Mouse (Mus musculus) midbrain, embryonic 16.5 days (tissue): ENCODE measurements around the gene Ephb2. TPM values are rescaled to one million over a fixed set of nuclear protein-coding genes. Genes with fewer than 3 reads are reported as not detected.

Experiments
- ATAC-seq: fragments of 200-750 bp; cut with Nextera tagmentation; 2 replicates; pipeline ENCODE4 v1.8.0; 2017; ENCODE audit warnings: moderate TSS enrichment
- H3K27ac ChIP-seq: fragments of 300-500 bp; sonication (generic); 2 replicates; pipeline ENCODE4 v1.5.1; 2014; ENCODE audit warnings: mild to moderate bottlenecking, low read length, mixed read lengths
- H3K27me3 ChIP-seq: fragments of 300-500 bp; sonication (generic); 2 replicates; pipeline ENCODE4 v1.6.1; 2014; ENCODE audit warnings: low read depth, low read length, mixed read lengths; ENCODE audit not compliant: control insufficient read depth, insufficient read depth
- H3K36me3 ChIP-seq: fragments of 300-500 bp; sonication (generic); 2 replicates; pipeline ENCODE4 v1.6.1; 2014; ENCODE audit warnings: mild to moderate bottlenecking, low read length, moderate library complexity, mixed read lengths; ENCODE audit not compliant: control insufficient read depth, insufficient read depth
- H3K4me1 ChIP-seq: fragments of 300-500 bp; sonication (generic); 2 replicates; pipeline ENCODE4 v1.6.1; 2014; ENCODE audit warnings: mild to moderate bottlenecking, low read length, mixed read lengths; ENCODE audit not compliant: control insufficient read depth, insufficient read depth
- H3K4me2 ChIP-seq: fragments of 300-500 bp; sonication (generic); 2 replicates; pipeline ENCODE4 v1.6.1; 2014; ENCODE audit warnings: mild to moderate bottlenecking, low read length, mixed read lengths
- H3K4me3 ChIP-seq: fragments of 300-500 bp; sonication (generic); 2 replicates; pipeline ENCODE4 v1.5.1; 2014; ENCODE audit warnings: low read depth, mild to moderate bottlenecking, low read length, moderate library complexity, mixed read lengths
- H3K9ac ChIP-seq: fragments of 300-500 bp; sonication (generic); 2 replicates; pipeline ENCODE4 v1.6.1; 2014; ENCODE audit warnings: low read depth, low read length, mixed read lengths
- H3K9me3 ChIP-seq: fragments of 300-500 bp; sonication (generic); replicated peaks from 2 replicates; pipeline ENCODE4 v1.6.1; 2014; ENCODE audit warnings: mild to moderate bottlenecking, low read length, mixed read lengths; ENCODE audit not compliant: control insufficient read depth, poor library complexity, severe bottlenecking
- WGBS: fragments of 180-500 bp; shearing (Covaris S2); extraction: QIAGEN DNeasy Blood & Tissue Kit; methylation state at CpG from one replicate; pipeline ENCODE4 v1.1.7; 2014; 5-methylcytosine and 5-hydroxymethylcytosine counted together
- polyA plus RNA-seq: library from polyadenylated mRNA; unstranded; fragments of >200 nt; fragmentation: Nextera tagmentation; extraction: Ambion mirVana; gene quantifications from 2 replicates; pipeline ENCODE4 v1.2.1, GENCODE M21; 2015

Ephb2 gene
- polyA plus RNA-seq, 1 experiment from 2014 or later, result 13.1 TPM

GRCm38 (mm10) chr4:136605756-136606485 is 229.9 kb downstream of the Ephb2 start:
- ATAC-seq, result no peak
- no peaks in the 10 kb centered on the region for H3K27me3 ChIP-seq
- H3K4me3 ChIP-seq, result no peak overlapping the region
- H3K27ac ChIP-seq, result no peak overlapping the region
- H3K4me2 ChIP-seq, result no peak overlapping the region
- H3K9me3 ChIP-seq, result no peaks in the 10 kb centered on the region
- H3K36me3 ChIP-seq, result no peaks in the 10 kb centered on the region
- WGBS, result 91% methylated on average over 19 of the region's 19 CpGs
- H3K4me1 ChIP-seq, result peaks cover 3% of the 10 kb centered on the region
- H3K9ac ChIP-seq, result no peak overlapping the region

DNA sequence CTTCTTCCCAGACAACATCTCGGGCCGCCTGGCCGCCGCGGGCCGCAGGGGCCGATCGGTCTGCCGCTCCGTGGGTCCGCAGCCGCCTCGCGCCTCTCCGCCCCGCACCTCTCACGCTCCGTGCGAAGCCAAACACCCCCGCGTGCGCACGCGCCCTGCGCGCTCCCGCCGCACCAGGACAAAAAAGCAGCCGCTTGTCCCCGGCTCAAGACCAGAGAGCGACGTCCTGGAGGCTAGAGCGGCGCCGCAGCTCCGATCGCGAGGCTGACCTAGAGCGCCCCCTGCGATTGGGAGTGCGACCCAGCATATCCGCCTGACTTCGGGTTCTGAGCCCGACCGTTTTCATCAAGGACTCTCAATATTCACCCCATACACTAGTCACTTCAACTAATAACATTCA is 233.2 kb downstream of the Ephb2 start, which contains the start of gene Kdm1a:
Gene Kdm1a (minus strand): TSS at position 156 of the 400 bp plus-strand sequence.
- Histone ChIP-seq H3K4me3 (peak within 1 kb of the TSS; percentile 100), H3K27me3 (no peaks in the 10 kb centered on the region), H3K4me1 (peaks cover 17% of the 10 kb centered on the region), H3K27ac (peak within 1 kb of the TSS; percentile 97), H3K9me3 (no peaks in the 10 kb centered on the region), H3K4me2 (peak within 1 kb of the TSS; percentile 79), H3K9ac (peak within 1 kb of the TSS; percentile 100), H3K36me3 (no peaks in the 10 kb centered on the region)
- peak; percentile 95 for ATAC-seq
- under 1% methylated on average over 33 of the region's 45 CpGs for WGBS

DNA sequence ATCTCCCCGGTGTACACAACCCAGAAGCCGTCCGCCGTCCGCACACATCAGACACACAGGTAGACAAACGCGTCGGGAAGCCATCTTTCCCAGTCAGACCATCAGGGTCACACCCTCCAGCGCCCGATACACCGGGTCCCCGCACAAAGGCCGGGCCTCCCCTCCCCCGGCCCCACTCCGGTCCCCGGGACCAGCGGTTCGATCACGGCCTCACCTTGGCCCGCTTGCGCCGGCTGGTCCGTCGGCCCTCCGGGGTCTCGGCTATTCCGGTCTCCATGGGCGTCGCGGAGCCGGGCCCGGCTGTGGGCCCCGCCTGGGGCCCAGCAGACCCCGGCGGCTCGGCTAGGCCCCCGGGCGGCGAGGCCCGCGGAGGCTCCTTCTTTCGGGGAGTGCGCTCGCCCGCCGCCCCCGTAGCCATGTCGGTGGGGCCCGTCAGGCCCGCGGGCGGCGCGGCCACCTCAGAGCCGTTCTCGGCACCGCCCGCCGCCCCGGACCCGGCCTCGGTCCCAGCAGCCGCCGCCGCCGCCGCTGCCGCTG is 233.7 kb downstream of the Ephb2 start:
- peak overlapping the region; percentile 79 for H3K4me2 ChIP-seq
- no peaks in the 10 kb centered on the region for H3K36me3 ChIP-seq
- peak; percentile 73 for ATAC-seq
- no peaks in the 10 kb centered on the region for H3K27me3 ChIP-seq
- H3K27ac ChIP-seq, result peak overlapping the region; percentile 97
- 0% methylated on average over 24 of the region's 68 CpGs for WGBS
- peak overlapping the region; percentile 100 for H3K9ac ChIP-seq
- H3K4me1 ChIP-seq, result peaks cover 17% of the 10 kb centered on the region
- H3K4me3 ChIP-seq, result peak overlapping the region; percentile 100
- no peaks in the 10 kb centered on the region for H3K9me3 ChIP-seq

DNA sequence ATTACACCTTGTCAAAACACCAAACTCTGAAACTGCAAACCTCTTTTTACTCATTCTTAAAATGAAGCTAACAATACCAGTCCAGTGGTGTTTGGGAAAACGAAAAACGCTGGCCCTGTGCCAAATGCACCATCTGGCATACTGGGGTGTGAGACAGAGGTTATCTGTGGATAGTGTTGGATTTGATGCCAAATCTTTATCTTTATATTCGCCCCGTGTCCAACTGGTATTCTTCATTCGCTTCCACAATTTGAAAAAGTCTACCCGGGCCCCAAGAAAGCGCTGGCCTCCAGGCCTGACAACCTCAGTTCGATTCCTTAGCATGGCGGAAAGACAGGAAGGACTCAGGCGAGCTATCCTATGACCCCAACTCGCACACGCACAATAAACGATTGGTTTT is 234.3 kb downstream of the Ephb2 start:
- no peak for ATAC-seq
- Histone ChIP-seq H3K4me1 (peaks cover 17% of the 10 kb centered on the region), H3K9me3 (no peaks in the 10 kb centered on the region), H3K4me2 (peak overlapping the region; percentile 79), H3K36me3 (no peaks in the 10 kb centered on the region), H3K27ac (peak overlapping the region; percentile 97), H3K27me3 (no peaks in the 10 kb centered on the region), H3K4me3 (peak overlapping the region; percentile 100), H3K9ac (peak overlapping the region; percentile 100)
- WGBS, result 1% methylated on average over 13 of the region's 13 CpGs

- H3K9ac ChIP-seq, result no peak overlapping the region
- no peaks in the 10 kb centered on the region for H3K9me3 ChIP-seq
- H3K4me2 ChIP-seq, result peak overlapping the region; percentile 79
- H3K4me3 ChIP-seq, result peak overlapping the region; percentile 100
- H3K27me3 ChIP-seq, result no peaks in the 10 kb centered on the region
- no peak overlapping the region for H3K27ac ChIP-seq
- peaks cover 17% of the 10 kb centered on the region for H3K4me1 ChIP-seq
- ATAC-seq, result no peak
- no peaks in the 10 kb centered on the region for H3K36me3 ChIP-seq
- WGBS, result 92% methylated on average over 2 of the region's 2 CpGs
Measured at GRCm38 (mm10) chr4:136600536-136600935, 235.3 kb downstream of the Ephb2 start.

GRCm38 (mm10) chr4:136599869-136600268 is 235.9 kb downstream of the Ephb2 start:
- Histone ChIP-seq H3K4me1 (peaks cover 22% of the 10 kb centered on the region), H3K27me3 (no peaks in the 10 kb centered on the region), H3K9ac (no peak overlapping the region), H3K4me2 (peak overlapping the region; percentile 79), H3K4me3 (no peak overlapping the region), H3K36me3 (no peaks in the 10 kb centered on the region), H3K9me3 (no peaks in the 10 kb centered on the region), H3K27ac (no peak overlapping the region)
- ATAC-seq, result no peak
- 96% methylated on average over 3 of the region's 3 CpGs for WGBS

GRCm38 (mm10) chr4:136598268-136598876 is 237.4 kb downstream of the Ephb2 start:
- 95% methylated on average over 7 of the region's 7 CpGs for WGBS
- H3K27ac ChIP-seq, result no peak overlapping the region
- no peak overlapping the region for H3K4me2 ChIP-seq
- no peaks in the 10 kb centered on the region for H3K27me3 ChIP-seq
- H3K4me3 ChIP-seq, result no peak overlapping the region
- no peaks in the 10 kb centered on the region for H3K9me3 ChIP-seq
- H3K9ac ChIP-seq, result no peak overlapping the region
- no peak for ATAC-seq
- no peaks in the 10 kb centered on the region for H3K36me3 ChIP-seq
- H3K4me1 ChIP-seq, result peaks cover 29% of the 10 kb centered on the region
